Mouse (Mus musculus) telencephalon, adult 2 months (tissue): ENCODE data around the gene Mgme1.

ENCODE experiments used
- DNase-seq: peaks from one replicate; pipeline ENCODE4 v3.0.0-alpha.2; 2011; ENCODE audit warnings: low read depth, low spot score

The Mgme1 gene

GRCm38 (mm10) chr2:144305721-144306294 lies 35.3 kb downstream of the Mgme1 start:
- no peak for DNase-seq

GRCm38 (mm10) chr2:144308561-144308960 lies 38.1 kb downstream of the Mgme1 start:
- DNase-seq, result no peak

- DNase-seq, result no peak
Observed at GRCm38 (mm10) chr2:144310273-144310672, 39.8 kb downstream of the Mgme1 start.

GRCm38 (mm10) chr2:144311372-144311771 lies 40.9 kb downstream of the Mgme1 start:
- no peak for DNase-seq

- DNase-seq, result no peak
Observed at GRCm38 (mm10) chr2:144324218-144324617, 53.8 kb downstream of the Mgme1 start.

GRCm38 (mm10) chr2:144329451-144329850 lies 59.0 kb downstream of the Mgme1 start:
- DNase-seq, result no peak

GRCm38 (mm10) chr2:144329937-144330336 lies 59.5 kb downstream of the Mgme1 start:
- no peak for DNase-seq

GRCm38 (mm10) chr2:144330352-144330959 lies 60.0 kb downstream of the Mgme1 start:
- DNase-seq, result no peak
